Comparison of ENCODE assay signal across 8 mouse cellular contexts in genomic region chr12:112644855-112645506, GRCm38 (mm10). TPM values are rescaled to one million over a fixed set of nuclear protein-coding genes. Genes with fewer than 3 reads are reported as not detected.
DNase-seq lines count a peak whose midpoint lies in the region; ATAC-seq and TF ChIP-seq lines count a peak whose summit lies in the region.

No protein-coding gene starts in this region.

- H3K9me3 ChIP-seq in forebrain, embryonic 11.5 days (ENCODE audit: control insufficient read depth, low read length), result no peaks in the 10 kb centered on the region
- no peaks in the 10 kb centered on the region for H3K9me3 ChIP-seq in kidney, postnatal 0 days (replicated peaks; ENCODE audit: low read length)
- H3K9me3 ChIP-seq in midbrain, embryonic 10.5 days (replicated peaks), result no peaks in the 10 kb centered on the region

- H3K27me3 ChIP-seq in forebrain, embryonic 11.5 days (ENCODE audit: control insufficient read depth, insufficient read depth, low read length), result no peaks in the 10 kb centered on the region
- no peaks in the 10 kb centered on the region for H3K27me3 ChIP-seq in kidney, postnatal 0 days (ENCODE audit: insufficient read depth, low read length)
- no peaks in the 10 kb centered on the region for H3K27me3 ChIP-seq in midbrain, embryonic 10.5 days (ENCODE audit: low read depth, poor library complexity, severe bottlenecking)

- H3K27ac ChIP-seq in bone marrow macrophage, adult 2 months (ENCODE audit: insufficient read depth, low read depth, low read length), result peak overlapping the region; percentile 49; the same call in 1 of the 2 replicates
- H3K27ac ChIP-seq in forebrain, embryonic 11.5 days (ENCODE audit: low read depth, low read length), result peak overlapping the region; percentile 43
- peak overlapping the region; percentile 90 for H3K27ac ChIP-seq in kidney, postnatal 0 days
- peak overlapping the region; percentile 93 for H3K27ac ChIP-seq in midbrain, embryonic 10.5 days (replicated peaks)

- under 1% methylated on average over 74 of the region's 75 CpGs for WGBS in forebrain, embryonic 11.5 days
- under 1% methylated on average over 75 of the region's 75 CpGs for WGBS in kidney, postnatal 0 days
- WGBS in midbrain, embryonic 10.5 days, result under 1% methylated on average over 75 of the region's 75 CpGs

- intact Hi-C loops in left cerebral cortex, postnatal 14 days (cut with DNase I), result no loop called here

- H3K36me3 ChIP-seq in forebrain, embryonic 11.5 days (ENCODE audit: control insufficient read depth, insufficient read depth, low read length), result peaks cover 5% of the 10 kb centered on the region; the same call in 1 of the 2 replicates
- peaks cover 16% of the 10 kb centered on the region; the same call in 1 of the 2 replicates for H3K36me3 ChIP-seq in kidney, postnatal 0 days (ENCODE audit: insufficient read depth, low read length)
- peaks cover 34% of the 10 kb centered on the region for H3K36me3 ChIP-seq in midbrain, embryonic 10.5 days

- peaks cover 17% of the 10 kb centered on the region for H3K4me1 ChIP-seq in bone marrow macrophage, adult 2 months (ENCODE audit: control insufficient read depth, insufficient read depth, low read length)
- no peaks in the 10 kb centered on the region; the same call in 1 of the 2 replicates for H3K4me1 ChIP-seq in forebrain, embryonic 11.5 days (replicated peaks; ENCODE audit: control insufficient read depth, insufficient read depth, low read length)
- no peaks in the 10 kb centered on the region; the same call in 1 of the 2 replicates for H3K4me1 ChIP-seq in kidney, postnatal 0 days (replicated peaks; ENCODE audit: insufficient read depth, low read length)
- H3K4me1 ChIP-seq in midbrain, embryonic 10.5 days, result peaks cover 33% of the 10 kb centered on the region

- H3K4me2 ChIP-seq in forebrain, embryonic 11.5 days (ENCODE audit: low read depth, low read length, severe bottlenecking), result peak overlapping the region; percentile 69
- H3K4me2 ChIP-seq in kidney, postnatal 0 days (ENCODE audit: low read length), result peak overlapping the region; percentile 92

- peak overlapping the region; percentile 82 for H3K9ac ChIP-seq in forebrain, embryonic 11.5 days (ENCODE audit: low read length)
- peak overlapping the region; percentile 81 for H3K9ac ChIP-seq in kidney, postnatal 0 days (ENCODE audit: low read depth, low read length)

- peak; percentile 46 to 55 for DNase-seq in left cerebral cortex, adult 18-20 months (ENCODE audit: low spot score in 2 of 2)
- no peak for DNase-seq in left cerebral cortex, postnatal 14 days (ENCODE audit: low spot score in 2 of 2)
- DNase-seq in forebrain, embryonic 11.5 days (ENCODE audit: low spot score), result peak; percentile 84
- DNase-seq in kidney, postnatal 0 days (ENCODE audit: low spot score), result peak; percentile 68
- DNase-seq in midbrain, embryonic 10.5 days (ENCODE audit: low spot score), result peak; percentile 75
- no peak for DNase-seq in spleen, adult 12 weeks (ENCODE audit: low spot score)

- no peak for TF ChIP-seq CTCF in bone marrow macrophage, adult 2 months (IDR thresholded peaks at IDR 0.05; ENCODE audit: low read depth, low read length)
- no peak for TF ChIP-seq CTCF in kidney, postnatal 0 days (IDR thresholded peaks at IDR 0.05; ENCODE audit: low read depth)

- H3K4me3 ChIP-seq in bone marrow macrophage, adult 2 months (ENCODE audit: insufficient read depth, low read length), result peak overlapping the region; percentile 97
- H3K4me3 ChIP-seq in forebrain, embryonic 11.5 days (ENCODE audit: low read depth, low read length), result peak overlapping the region; percentile 82
- H3K4me3 ChIP-seq in kidney, postnatal 0 days (replicated peaks; ENCODE audit: low read depth, low read length), result peak overlapping the region; percentile 75
- H3K4me3 ChIP-seq in midbrain, embryonic 10.5 days, result peak overlapping the region; percentile 88

- 0 out of 2 replicates have a peak, but pooled peaks have one; percentile 10 for TF ChIP-seq POLR2A in bone marrow macrophage, adult 2 months (IDR thresholded peaks at IDR 0.05; ENCODE audit: borderline replicate concordance, low read depth, low read length)

- no peak for ATAC-seq in forebrain, embryonic 11.5 days (replicated peaks; ENCODE audit: low FRiP score)
- ATAC-seq in kidney, postnatal 0 days (replicated peaks; ENCODE audit: low FRiP score, low read depth), result no peak; the same call in none of the 2 replicates
- no peak for ATAC-seq in granulocyte monocyte progenitor cell, adult 5-6 weeks (replicated peaks; ENCODE audit: poor library complexity, severe bottlenecking)

RNA-seq across cellular contexts. Expression of gene Siva1, which starts 0.5 kb away (rescaled TPM):
- 10 to 100 TPM; 21.6 to 22.0 TPM for total RNA-seq in left cerebral cortex, adult 18-20 months (2021)
- total RNA-seq in left cerebral cortex, postnatal 14 days (2021), result 10 to 100 TPM; 14.5 to 16.8 TPM
- 34.9 and 52.4 TPM in 2 replicates for polyA plus RNA-seq in bone marrow macrophage, adult 2 months (2012; ENCODE audit: insufficient read depth, insufficient read length, missing spikeins)
- 227 and 257 TPM in 2 replicates for polyA plus RNA-seq in forebrain, embryonic 11.5 days (2014; fragmentation: Nextera tagmentation; extraction: Ambion mirVana)
- 202 and 209 TPM in 2 replicates for polyA plus RNA-seq in kidney, postnatal 0 days (2015; fragmentation: Nextera tagmentation; extraction: Ambion mirVana)
- polyA plus RNA-seq in midbrain, embryonic 10.5 days (2016; fragmentation: Nextera tagmentation; extraction: Ambion mirVana), result 306 and 361 TPM in 2 replicates
- 113 and 231 TPM in 2 replicates for total RNA-seq in granulocyte monocyte progenitor cell, adult 5-6 weeks (2014; fragmentation: Nextera tagmentation)
- 339 TPM in 2 replicates for total RNA-seq in granulocyte monocyte progenitor cell, adult 5-6 weeks (2017)

RNA-seq across cellular contexts. Expression of gene Adssl1, which starts 25.1 kb away (rescaled TPM):
- total RNA-seq in left cerebral cortex, adult 18-20 months (2021), result 10 to 100 TPM; 16.4 to 19.7 TPM
- 1 to 10 TPM; 6.5 to 8.4 TPM for total RNA-seq in left cerebral cortex, postnatal 14 days (2021)
- polyA plus RNA-seq in bone marrow macrophage, adult 2 months (2012; ENCODE audit: insufficient read depth, insufficient read length, missing spikeins), result 33.2 and 38.5 TPM in 2 replicates
- polyA plus RNA-seq in forebrain, embryonic 11.5 days (2014; fragmentation: Nextera tagmentation; extraction: Ambion mirVana), result 1.9 and 2.1 TPM in 2 replicates
- 13.4 and 14.5 TPM in 2 replicates for polyA plus RNA-seq in kidney, postnatal 0 days (2015; fragmentation: Nextera tagmentation; extraction: Ambion mirVana)
- 2.9 and 3.4 TPM in 2 replicates for polyA plus RNA-seq in midbrain, embryonic 10.5 days (2016; fragmentation: Nextera tagmentation; extraction: Ambion mirVana)
- total RNA-seq in granulocyte monocyte progenitor cell, adult 5-6 weeks (2014; fragmentation: Nextera tagmentation), result 128 and 139 TPM in 2 replicates
- total RNA-seq in granulocyte monocyte progenitor cell, adult 5-6 weeks (2017), result 109 and 122 TPM in 2 replicates

RNA-seq across cellular contexts. Expression of gene Akt1, which starts 29.7 kb away (rescaled TPM):
- 100 to 1,000 TPM; 161 to 169 TPM for total RNA-seq in left cerebral cortex, adult 18-20 months (2021)
- total RNA-seq in left cerebral cortex, postnatal 14 days (2021), result 100 to 1,000 TPM; 137 to 144 TPM
- polyA plus RNA-seq in bone marrow macrophage, adult 2 months (2012; ENCODE audit: insufficient read depth, insufficient read length, missing spikeins), result 169 and 176 TPM in 2 replicates
- polyA plus RNA-seq in forebrain, embryonic 11.5 days (2014; fragmentation: Nextera tagmentation; extraction: Ambion mirVana), result 99.4 and 123 TPM in 2 replicates
- 72.5 and 114 TPM in 2 replicates for polyA plus RNA-seq in kidney, postnatal 0 days (2015; fragmentation: Nextera tagmentation; extraction: Ambion mirVana)
- polyA plus RNA-seq in midbrain, embryonic 10.5 days (2016; fragmentation: Nextera tagmentation; extraction: Ambion mirVana), result 44.5 and 46.2 TPM in 2 replicates
- total RNA-seq in granulocyte monocyte progenitor cell, adult 5-6 weeks (2014; fragmentation: Nextera tagmentation), result 118 and 134 TPM in 2 replicates
- 73.9 and 101 TPM in 2 replicates for total RNA-seq in granulocyte monocyte progenitor cell, adult 5-6 weeks (2017)

RNA-seq across cellular contexts. Expression of gene Zbtb42, which starts 33.6 kb away (rescaled TPM):
- 1 to 10 TPM; 1.1 to 1.5 TPM for total RNA-seq in left cerebral cortex, adult 18-20 months (2021)
- total RNA-seq in left cerebral cortex, postnatal 14 days (2021), result under 1 TPM; 0.25 to 0.68 TPM
- polyA plus RNA-seq in bone marrow macrophage, adult 2 months (2012; ENCODE audit: insufficient read depth, insufficient read length, missing spikeins), result 9.2 and 10.1 TPM in 2 replicates
- polyA plus RNA-seq in forebrain, embryonic 11.5 days (2014; fragmentation: Nextera tagmentation; extraction: Ambion mirVana), result 4.4 and 5.3 TPM in 2 replicates
- 5.9 and 6.7 TPM in 2 replicates for polyA plus RNA-seq in kidney, postnatal 0 days (2015; fragmentation: Nextera tagmentation; extraction: Ambion mirVana)
- polyA plus RNA-seq in midbrain, embryonic 10.5 days (2016; fragmentation: Nextera tagmentation; extraction: Ambion mirVana), result 8.2 and 9.2 TPM in 2 replicates
- 1.0 and 5.4 TPM in 2 replicates for total RNA-seq in granulocyte monocyte progenitor cell, adult 5-6 weeks (2014; fragmentation: Nextera tagmentation)
- 0.82 and 1.3 TPM in 2 replicates for total RNA-seq in granulocyte monocyte progenitor cell, adult 5-6 weeks (2017)

RNA-seq across cellular contexts. Expression of gene Inf2, which starts 56.4 kb away (rescaled TPM):
- 100 to 1,000 TPM; 127 to 138 TPM for total RNA-seq in left cerebral cortex, adult 18-20 months (2021)
- 10 to 100 TPM; 70.1 to 84.3 TPM for total RNA-seq in left cerebral cortex, postnatal 14 days (2021)
- polyA plus RNA-seq in bone marrow macrophage, adult 2 months (2012; ENCODE audit: insufficient read depth, insufficient read length, missing spikeins), result 28.0 and 30.8 TPM in 2 replicates
- 1.6 and 2.4 TPM in 2 replicates for polyA plus RNA-seq in forebrain, embryonic 11.5 days (2014; fragmentation: Nextera tagmentation; extraction: Ambion mirVana)
- 2.5 and 3.8 TPM in 2 replicates for polyA plus RNA-seq in kidney, postnatal 0 days (2015; fragmentation: Nextera tagmentation; extraction: Ambion mirVana)
- polyA plus RNA-seq in midbrain, embryonic 10.5 days (2016; fragmentation: Nextera tagmentation; extraction: Ambion mirVana), result 1.7 and 1.8 TPM in 2 replicates
- 18.1 and 23.3 TPM in 2 replicates for total RNA-seq in granulocyte monocyte progenitor cell, adult 5-6 weeks (2014; fragmentation: Nextera tagmentation)
- total RNA-seq in granulocyte monocyte progenitor cell, adult 5-6 weeks (2017), result 3.6 and 7.8 TPM in 2 replicates

Comparison
In these comparisons a context has a peak if more than half of its experiments do, and no peak if none do; other contexts are left out.
1. DNase-seq: peak in left cerebral cortex, adult 18-20 months (2 of 2), forebrain, embryonic 11.5 days (single experiment), kidney, postnatal 0 days (single experiment) and midbrain, embryonic 10.5 days (single experiment); none in left cerebral cortex, postnatal 14 days (0 of 2) and spleen, adult 12 weeks (single experiment).
2. H3K27ac ChIP-seq: peak in every context shown above with its lines; median percentile 93 in midbrain, embryonic 10.5 days; 90 in kidney, postnatal 0 days; 49 in bone marrow macrophage, adult 2 months; 43 in forebrain, embryonic 11.5 days.
3. Peak in every context shown above with its lines, with median percentiles within 50 percentile points of each other: H3K4me3 ChIP-seq.